Mouse (Mus musculus): ENCODE measurements around the gene Syt11.
"Not testable (repeated sequence)": the region's sequence is repeated elsewhere in the genome, so short reads cannot be mapped to it uniquely, and the experiment has no call there.

Syt11 gene

DNA sequence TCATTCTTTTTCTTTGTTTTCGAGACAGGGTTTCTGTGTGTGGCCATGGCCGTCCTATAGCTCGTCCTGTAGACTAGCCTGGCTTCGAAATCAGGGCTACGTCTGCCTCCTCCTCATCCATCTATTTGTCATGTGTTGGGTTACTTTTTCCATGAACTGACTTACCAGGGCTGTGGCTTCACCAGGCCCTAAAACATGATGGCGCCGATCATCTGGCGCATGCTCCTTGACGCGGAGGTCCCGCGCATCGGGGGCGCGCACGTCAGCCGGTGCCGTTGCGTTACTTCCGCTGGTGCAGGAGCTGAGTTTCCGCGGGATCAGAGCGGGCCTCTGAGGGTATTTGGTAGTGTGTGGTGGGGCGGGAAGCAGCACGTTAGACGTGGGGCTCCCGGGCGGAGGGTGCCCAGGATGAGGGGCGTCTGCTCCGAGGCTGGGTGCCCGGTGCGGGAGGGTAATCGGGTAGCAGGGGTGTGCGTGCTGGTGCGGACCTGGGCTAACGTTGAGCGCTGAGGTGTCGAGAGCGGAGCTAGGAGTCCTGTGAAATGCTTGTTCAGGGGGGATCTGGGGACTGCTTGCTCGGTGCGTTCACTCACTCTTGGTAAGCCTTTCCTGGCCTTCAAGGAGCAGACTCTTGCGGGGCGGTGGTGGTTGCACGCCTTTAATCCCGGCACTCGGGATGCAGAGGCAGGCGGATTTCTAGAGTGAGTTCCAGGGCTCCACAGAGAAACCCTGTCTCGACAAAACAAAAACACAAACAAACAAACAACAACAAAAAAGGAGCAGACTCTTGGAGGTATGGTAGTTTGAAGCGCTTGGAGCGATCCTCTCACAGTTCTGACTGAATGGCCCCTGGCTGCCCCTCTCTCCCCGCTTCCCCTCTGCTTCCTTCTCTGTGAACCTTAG, at the start of gene Syt11:
Syt11 (minus strand) TSS at position 226 of the 903 bp plus-strand sequence.
- DNase-seq = peak; percentile 59

DNA sequence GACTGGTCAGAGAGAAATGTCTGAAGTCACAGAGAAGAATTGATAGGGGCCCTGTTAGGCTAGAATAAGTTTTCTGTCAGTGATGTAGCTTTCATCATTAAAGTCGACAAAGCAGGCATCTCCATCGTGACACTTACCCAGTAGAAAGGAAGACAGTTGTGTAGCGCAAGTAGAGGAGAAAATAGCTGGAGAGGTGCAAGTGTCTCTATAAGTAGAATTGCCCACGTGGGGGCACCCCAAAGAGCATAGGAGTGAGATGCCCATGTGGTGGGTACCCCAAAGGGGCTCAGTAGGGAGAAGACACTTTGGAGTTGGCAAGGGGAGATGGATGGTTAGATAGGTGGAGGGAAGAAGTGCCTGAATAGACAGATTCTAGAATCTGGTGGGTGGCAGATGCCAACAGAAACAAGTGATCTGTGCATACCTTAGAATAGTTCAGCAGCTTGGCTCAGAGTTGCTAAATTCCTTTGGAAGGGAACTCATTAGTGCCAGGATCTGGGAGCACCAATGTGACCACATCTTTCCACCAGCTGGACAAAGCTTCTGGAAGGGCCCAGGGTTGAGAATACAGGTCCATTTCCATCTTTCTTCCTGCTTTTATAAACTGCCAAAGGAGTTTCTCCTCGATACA, 29.1 kb upstream of the Syt11 start:
- no peak for DNase-seq

DNA sequence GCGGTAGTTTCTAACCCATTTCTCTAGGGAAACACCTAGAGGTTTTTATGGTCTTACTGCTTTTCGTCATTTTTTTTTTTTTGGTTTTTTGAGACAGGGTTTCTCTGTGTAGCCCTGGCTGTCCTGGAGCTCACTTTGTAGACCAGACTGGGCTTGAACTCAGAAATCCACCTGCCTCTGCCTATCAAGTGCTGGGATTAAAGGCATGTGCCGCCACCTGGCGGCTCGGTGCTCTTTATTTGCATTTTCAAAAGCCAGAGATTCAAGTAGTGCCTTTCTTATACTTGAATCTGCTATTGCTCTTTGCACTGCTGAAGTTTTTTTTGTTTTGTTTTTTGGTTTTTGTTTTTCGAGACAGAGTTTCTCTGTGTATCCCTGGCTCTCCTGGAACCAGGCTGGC, 22.5 kb upstream of the Syt11 start:
- DNase-seq = not testable (repeated sequence)

DNA sequence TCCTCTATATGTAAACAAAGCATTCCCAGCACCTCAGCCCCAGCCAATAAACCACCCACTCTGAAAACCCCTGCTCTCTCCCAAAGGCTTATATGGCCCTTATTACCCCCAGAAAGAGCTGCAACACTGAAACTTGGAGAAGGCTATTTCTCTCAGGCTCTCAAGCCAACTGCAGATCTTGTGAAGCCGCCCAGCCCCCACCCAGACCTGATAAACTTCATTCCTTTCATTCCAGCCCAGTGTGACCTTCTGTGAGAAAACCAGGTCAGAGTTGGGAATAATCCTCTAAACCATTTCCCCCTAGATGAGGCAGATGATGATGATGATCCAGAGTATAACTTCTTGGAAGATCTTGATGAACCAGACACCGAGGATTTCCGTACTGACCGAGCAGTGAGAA, 13.1 kb upstream of the Syt11 start:
- not testable (repeated sequence) for DNase-seq

DNA sequence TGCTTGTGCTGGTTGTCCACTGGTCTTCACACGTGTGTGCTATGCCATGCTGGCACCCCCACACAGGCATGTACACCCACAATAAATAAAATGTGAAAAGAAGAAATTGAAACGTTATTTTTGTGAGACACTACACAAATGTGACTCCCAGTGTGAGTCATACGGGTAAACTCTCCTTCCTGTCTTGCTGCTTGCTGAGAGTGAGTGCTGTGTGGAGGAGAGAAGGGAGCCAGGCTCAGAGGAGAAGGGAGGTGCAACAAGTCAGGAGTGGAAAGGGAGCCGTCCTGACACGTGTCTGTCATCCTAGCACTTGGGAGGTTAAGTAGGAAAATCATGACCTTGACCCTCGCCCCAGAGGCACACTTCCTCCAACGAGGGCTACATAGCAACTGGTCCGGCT, 11.8 kb upstream of the Syt11 start:
- DNase-seq = not testable (repeated sequence)

DNA sequence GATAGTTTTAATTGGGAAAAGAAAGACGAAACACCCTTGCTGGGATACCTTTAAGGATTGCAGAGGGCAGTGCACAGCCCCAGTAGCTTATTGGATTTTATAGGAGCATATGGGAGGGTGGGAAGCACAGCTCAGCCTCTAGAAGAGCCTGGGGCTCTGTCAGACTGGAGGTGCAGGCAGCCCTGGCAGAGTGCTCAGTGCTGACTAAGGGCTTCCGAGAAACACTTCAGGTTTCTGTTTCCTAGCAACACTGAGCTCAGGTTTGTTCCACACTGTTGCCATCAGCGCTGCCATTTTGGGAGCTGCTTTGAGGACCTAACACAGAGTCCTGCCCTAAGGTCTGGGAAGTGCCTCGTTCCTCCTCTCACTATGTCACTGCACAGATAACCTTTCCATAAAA, 11.4 kb upstream of the Syt11 start:
- DNase-seq = not testable (repeated sequence)

DNA sequence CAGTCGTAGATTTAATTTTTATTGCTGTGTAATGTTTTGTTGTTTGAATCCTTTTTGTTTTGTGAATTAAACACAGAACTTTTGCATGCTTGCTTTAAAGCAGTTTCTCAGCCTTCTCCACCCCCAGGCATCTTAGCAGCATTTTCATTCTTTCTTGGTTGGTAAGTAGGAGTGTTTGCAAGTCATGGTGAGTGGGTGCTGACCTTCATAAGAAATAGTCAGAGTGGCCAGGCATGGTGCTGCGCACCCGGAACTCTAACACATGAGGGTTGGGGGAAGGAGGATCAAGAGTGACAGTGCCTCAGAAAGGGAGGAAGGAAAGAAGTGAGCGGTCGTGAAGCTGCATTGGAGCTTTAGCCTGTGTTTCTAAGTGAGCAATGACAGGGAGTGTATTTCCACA, 9.9 kb upstream of the Syt11 start:
- DNase-seq = no peak

DNA sequence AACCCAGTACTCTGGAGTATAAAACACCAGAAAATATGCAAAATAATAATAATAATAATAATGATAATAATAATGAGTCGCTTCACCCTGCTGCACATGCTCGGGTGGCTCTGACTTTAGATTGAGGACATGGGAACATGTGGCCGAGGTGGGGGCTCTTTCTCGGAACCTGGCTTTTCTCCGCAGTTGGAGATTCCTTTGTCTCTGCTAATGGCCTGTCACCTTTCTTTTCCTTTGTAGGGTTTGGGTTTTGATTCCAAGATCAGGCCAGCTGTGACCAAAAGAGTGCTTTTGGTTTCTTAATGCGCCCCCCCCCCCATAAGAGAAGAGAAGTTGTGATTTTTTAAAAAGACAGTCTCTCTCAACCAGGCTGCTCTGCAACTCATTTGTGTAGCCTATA, 1.8 kb downstream of the Syt11 start:
- DNase-seq = peak; percentile 45

DNA sequence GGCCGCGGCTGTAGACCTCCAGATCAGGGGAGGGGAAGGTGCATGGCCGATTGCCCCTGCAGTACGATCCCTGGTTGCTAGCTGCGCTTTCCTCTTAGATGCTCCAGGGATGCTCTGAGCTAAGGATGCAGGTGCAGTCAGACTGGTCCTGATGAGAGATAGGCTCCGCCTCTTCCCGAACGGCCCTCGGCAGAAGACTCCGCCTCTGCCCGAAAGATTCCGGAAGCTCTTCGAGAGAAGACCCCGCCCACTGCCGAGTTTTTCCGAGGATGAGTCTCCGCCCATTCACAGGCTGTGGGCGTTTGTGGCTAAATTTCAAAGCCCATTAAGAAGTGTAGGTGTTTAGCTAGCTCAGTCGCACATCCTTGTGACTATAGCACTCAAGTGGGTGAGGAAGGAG, 2.6 kb downstream of the Syt11 start:
- peak; percentile 98 for DNase-seq

DNA sequence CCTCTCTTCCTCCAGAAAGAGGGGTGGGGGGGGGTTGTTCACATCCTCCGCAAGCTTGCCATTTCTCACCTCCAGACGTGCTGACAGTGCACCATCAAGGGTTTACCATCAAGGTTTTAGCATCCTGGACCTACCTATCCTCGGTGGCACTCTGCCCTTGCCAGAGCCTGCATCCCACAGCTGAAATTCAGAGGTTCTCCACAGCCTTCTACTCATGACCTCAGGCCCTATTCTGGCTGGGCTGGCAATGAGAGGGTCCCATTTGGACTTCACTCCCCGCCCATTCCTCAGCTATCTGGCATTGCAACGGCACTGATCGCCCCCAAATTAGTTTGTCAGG, 3.1 kb downstream of the Syt11 start:
- not testable (repeated sequence) for DNase-seq

DNA sequence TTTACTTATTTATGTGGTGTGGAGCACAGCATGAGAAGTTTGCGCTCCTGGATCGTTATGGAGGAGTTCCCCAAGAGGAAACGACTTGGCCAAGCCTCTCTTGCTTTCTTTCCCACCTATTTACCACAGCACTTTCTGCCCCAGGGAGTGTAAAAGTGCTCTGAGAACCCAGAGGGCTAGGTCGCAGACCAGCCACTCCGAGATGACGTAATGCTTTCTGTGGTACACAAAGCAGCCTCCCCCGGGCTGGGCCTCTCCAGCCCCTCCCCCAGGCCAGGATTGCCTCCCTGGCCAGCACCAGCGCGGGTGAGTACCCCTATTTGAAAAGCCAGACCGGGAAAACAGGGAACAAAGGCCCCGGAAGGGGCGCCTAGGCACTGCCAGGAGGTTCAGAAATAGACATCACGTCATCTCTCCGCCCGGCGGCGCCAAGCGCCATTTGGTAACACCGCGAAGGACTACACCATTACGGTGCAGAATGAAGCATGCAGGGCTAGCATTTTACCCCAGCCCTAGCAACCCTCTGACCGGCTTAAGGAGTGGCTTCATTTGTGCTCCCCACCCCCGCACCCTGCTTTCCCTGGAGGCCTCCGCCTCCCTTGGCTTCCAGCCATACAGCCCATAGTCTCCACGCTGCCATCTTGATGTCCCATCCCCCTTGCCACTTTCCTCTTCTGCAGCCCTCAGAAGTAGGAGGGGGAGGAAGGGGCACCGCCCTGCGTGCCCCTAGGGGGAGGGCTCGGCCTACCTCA, 3.6 kb downstream of the Syt11 start:
- peak; percentile 91 for DNase-seq

DNA sequence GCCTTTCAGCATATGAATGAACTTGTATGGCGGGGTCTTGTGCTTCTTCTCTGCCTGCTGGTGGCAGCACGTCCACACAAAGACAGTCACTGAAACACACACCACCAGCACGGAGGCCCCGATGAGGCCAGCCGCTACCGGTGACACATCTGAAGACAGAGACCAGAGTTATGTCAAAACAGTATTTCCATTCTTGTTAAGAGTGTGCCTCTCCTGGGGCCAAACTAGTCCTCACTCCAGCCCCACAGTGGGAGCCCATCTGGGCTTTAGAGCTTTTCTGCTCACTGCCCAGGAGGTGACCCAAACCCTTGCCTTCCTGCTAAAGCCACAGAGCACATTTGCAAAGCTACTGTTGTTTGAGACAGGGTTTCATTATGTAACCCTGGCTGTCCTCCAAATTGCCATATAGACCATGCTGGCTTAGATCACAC, 12.5 kb downstream of the Syt11 start:
- DNase-seq = peak; percentile 42

DNA sequence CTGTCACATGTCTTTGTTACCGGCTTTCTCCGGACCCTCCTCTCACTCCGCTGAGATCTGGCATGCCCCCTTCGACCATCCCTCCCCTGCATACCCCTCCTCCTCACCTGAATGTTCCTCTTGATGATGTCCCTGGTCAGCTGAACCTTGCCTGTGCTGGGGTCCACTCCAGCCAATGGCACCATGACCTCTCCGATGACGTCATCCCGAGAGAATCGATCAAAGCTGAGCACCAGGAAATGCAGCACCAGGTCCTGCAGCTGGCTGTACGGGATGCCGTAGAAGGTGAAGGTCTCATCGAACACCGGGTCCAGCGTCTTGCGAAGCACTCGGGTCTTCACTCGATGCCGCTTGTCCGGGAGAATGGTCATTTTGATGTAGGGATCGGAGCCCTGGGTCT, 13.3 kb downstream of the Syt11 start:
- DNase-seq = no peak

DNA sequence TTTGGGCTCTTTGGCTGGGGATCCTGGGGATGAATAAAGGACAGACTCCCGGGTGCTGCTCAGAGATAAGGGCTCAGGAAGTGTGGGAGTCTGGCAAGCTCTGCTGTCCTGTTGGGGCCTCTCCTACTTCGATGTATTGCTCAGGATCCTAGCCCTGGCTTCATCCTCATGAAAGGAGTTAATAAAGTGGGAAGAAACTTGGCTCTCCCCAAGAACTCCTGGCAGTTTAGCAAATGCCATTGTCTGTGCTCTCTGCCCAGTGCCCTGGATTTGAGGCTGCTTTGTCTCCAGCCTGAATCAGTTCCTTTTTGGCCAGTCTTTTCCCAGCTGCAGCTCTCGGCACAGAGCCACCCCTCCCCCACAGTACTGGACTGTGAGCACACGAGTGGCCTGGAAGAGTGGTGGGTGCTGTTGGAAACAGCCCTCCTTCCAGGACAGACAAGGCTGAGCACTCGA, 16.9 kb downstream of the Syt11 start:
- DNase-seq = peak; percentile 80

DNA sequence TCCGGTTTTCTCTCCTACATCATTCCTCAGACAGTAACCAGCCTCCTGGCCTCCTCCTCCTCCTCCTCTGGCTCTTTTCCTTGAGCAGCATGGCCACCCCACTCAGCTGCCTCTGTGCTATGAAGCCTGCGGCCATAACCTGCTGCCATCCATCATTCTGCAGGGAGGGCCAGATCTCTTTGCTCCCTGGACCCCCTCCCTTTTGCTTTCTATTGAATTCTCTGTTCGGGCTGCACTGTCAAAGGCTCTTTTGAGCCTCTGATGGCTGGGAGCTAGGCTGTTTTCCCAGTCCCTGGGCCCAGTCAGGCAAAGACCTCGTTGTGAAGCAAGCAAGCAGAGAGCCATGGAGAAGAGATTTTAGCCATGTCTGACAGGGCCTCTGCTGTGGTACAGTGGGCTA, 18.7 kb downstream of the Syt11 start:
- peak; percentile 35 for DNase-seq

DNA sequence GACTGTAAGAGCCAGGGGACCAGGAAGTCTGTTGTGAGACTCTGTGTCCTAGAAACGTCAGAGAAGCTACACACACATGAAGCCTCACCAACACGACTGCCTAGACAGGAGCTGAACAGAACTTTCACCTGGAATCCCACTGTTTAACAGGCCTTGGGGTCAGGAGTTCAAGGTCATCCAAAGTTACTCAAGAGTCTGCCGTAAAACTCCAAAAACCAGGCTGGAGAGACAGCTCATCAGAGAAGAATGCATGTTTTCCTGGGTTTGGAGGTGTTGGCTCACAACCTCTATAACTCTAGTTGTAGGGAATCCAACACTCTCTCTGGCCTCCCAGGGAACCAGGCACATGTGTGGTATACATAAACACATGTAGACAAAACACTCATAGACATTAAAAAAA, 19.4 kb downstream of the Syt11 start:
- DNase-seq = no peak

DNA sequence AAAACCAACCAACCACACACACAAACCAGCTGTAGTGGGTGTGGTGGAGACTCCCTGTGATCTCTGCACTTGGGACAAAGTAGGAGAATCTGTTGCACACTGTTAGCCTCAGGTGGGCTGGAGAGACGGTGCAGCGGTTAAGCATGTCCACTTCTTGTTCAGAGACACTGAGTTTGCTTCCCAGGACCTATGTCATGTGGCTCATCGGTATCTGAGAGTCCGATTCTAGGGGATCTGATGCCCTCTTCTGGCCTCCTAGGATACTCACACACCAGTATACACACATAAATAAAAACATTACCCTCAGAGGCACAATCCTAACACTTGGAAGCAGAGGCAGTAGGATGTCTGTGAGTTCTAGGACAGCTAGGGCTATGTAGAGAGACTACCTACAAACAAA, 20.7 kb downstream of the Syt11 start:
- DNase-seq = no peak

DNA sequence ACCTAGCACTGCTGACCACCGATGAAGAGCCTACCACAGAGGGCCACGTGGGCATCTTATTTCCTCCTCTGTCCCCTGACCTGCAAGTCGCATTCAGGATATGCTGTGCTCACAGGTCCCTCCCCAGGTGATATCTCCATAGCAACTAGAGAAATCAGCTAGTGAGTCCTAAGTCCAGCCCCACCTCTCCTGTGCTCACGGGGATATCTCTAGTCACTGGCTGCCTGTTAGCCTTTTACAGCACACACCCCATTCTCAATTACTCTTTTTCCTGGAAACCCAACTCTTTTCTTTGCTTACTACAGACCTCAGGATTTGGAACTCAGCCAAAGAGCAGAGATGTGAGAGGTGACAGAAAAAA, 28.1 kb downstream of the Syt11 start:
- no peak for DNase-seq

DNA sequence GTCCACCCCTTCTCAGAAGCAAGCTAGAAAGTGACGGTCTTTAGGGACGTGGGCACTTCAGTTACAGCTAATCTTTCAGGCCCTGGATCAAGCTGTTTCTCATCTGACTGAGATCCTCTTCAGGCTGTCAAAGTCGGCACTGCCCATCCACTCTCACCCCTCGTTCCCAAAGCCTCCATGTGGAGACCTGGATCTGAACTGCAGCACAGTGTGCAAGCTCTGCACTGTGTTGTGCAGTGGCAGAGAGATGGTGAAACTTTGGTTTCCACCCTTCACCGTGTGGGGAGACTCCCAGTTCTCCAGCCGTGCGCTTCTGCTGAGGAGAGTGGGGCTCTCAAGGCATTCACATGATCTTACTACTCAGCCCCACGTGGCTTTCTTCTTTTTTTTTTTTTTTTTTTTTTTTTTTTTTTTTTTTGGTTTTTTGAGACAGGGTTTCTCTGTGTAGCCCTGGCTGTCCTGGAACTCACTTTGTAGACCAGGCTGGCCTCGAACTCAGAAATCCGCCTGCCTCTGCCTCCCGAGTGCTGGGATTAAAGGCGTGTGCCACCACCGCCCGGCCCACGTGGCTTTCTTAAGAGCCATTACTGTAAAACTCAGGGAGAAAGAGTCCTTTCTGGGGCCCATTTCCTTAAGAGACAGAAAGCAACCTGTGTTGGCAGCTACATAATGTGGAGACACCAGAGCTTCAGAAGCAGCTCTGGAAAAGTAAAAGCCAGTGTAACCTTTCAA, 28.7 kb downstream of the Syt11 start:
- no peak for DNase-seq

DNA sequence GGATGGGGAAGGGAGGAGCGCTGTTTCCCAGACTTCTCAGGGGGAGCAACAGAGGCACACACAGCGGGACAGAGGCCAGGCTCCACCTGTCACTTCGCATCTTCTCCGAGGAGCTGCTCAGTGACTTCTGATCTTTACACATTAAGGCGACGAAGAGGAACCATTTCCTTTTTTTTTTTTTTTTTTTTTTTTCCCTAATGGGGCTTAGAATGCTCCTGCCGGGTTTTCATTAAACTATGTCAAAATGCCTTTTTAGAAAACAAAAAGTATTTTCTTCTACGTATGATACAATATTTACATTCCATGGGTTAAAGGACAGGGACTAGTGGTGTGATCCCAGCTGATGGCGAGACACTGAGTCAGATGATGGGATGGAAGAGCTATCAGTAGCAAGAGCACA, 29.4 kb downstream of the Syt11 start:
- no peak for DNase-seq

DNA sequence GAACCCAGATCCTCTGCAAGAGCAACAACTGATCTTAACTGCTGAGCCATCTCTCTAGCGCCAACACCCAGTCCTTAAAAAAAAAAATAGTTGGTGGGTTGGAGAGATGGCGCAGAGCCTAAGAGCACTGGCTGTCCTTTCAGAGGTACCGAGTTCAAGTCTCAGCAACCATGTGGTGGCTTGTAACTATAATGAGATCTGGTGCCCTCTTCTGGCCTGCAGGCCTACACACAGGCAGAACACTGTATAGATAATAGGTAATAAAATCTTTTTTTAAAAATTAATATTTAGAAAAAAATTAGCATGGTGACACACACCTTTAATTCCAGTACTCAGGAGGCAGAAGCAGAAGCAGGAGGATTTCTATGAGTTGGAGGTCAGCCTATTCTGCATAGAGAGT, 34.8 kb downstream of the Syt11 start:
- no peak for DNase-seq

DNA sequence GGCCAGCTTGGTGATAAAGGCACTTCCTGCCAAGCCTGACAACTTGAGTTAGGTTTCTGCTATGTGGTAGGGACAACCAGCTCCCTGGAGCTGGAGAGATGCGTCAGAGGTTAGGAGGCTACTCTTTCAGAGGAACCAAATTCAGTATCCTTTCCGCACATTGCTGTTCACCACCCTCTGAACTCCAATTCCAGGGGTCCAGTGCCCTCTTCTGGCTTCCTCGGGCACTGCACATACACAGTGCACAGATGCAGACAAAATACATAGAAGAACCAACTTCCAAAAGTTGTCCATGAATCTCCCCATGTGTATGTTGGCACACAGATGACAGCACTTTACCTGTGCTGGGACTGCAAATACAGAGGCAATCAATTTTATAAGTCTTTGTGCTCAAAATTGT, 36.3 kb downstream of the Syt11 start:
- DNase-seq = no peak

DNA sequence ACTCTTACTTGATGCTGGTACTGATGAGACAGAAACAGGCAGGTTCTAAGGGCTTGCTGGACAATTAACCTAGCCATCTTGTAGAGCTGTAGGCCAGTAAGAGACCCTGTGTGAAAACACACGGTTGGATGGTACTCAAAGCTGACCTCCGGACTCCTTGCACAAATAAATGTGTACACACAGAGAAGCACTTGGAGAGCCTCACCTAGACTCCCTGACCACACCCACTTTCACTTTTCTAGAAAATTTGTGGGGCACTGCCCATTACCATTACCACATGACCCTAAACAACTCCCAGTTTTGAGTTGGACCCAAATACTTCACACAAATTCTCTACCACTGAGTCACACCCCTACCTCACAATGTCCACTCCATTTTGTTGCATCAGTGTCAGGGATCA, 38.4 kb downstream of the Syt11 start:
- no peak for DNase-seq

Measured in cerebellum, adult 9-11 months (tissue).